Mouse (Mus musculus): ENCODE data around the gene Gnb1.

The Gnb1 gene

DNA sequence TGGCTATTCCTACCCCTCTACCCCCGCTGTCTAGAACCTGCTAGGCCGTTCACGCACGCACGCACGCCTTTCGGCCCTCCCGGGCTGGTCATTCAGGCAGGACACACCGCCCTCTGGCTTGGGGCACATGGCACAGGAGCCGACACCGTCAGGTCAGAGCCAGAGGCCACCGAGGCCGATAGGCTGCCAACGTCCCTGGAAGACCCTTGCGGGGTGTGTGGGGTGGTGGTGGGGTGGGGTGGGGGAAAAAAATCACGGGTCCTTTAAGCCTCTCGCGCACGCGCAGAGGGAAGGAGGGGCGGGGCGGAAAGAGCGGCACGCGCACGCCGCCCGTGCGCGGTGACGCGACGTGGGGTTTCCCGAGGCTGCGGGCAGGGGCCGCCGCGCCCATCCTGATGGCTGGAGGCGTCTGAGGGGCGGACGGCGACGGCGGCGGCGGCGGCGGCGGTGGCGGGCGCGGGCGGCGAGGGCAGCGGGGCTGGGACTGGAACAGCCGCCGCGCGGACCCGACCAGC lies at the start of gene Gnb1:
Gene Gnb1, plus strand, starts transcription at position 372 of the 515 bp plus-strand sequence.
- peak; percentile 87 for DNase-seq (ENCODE audit: low read depth, low spot score)

DNA sequence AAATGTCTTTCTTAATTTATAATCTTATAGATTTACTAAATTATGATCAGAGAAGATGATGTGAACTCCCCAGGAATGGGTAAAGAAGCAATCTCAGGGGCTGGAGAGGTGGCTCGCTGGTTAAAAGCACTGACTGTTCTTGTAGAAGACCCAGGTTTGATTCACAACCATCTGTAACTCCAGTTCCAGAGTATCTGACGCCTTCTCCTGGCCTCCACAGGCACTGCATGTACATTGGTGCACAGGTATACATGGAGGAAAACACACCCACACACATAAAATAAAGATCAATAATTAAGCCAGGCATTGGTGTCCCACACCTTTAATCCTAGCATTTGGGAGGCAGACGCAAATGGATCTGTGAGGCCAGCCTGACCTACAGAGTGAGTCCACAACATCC lies 48.4 kb upstream of the Gnb1 start:
- no peak for DNase-seq (ENCODE audit: low read depth, low spot score)

DNA sequence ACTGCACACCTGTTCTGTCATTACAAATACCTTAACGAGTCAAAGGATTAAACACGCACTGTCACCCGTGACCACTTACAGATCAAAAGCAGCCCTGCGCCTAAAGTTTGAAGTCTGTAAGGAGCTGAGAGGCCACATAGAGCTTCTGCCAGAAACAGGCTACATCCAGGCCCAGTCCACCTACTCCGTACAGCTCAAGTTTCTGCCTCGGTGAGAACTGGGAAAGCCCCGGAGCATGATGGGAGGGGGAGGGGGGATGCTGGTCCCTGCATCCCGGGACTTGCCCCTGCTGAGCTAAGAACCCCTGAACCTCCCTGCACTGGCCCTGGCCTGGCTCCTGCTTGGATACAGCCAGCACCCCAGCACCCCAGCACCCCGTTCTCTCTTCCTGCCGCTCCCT lies 39.6 kb upstream of the Gnb1 start:
- DNase-seq (ENCODE audit: low read depth, low spot score): peak; percentile 74

GRCm38 (mm10) chr4:155458575-155458974 lies 32.6 kb upstream of the Gnb1 start:
- DNase-seq (ENCODE audit: low read depth, low spot score): no peak

DNA sequence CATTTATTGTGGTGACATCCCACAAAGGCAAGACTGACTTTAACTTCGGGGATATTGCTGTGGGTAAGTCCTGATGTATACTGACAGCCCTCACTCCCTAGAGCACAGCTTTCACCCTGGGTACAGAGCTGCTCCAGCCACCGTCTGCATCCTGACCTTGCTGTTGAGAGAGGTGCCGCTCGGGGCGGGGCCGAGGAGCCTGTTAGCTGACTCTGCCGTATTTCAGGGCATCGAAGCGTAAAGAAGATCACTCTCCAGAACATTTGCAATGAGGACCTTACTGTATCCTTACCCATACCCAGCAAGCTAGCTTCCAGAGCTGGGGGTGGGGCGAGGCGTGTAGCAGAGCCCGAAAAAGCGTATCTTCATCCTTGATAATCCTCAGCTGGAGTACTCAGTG lies 28.1 kb upstream of the Gnb1 start:
- no peak for DNase-seq (ENCODE audit: low read depth, low spot score)

- DNase-seq (ENCODE audit: low read depth, low spot score): no peak
Measured at GRCm38 (mm10) chr4:155463611-155464010, 27.6 kb upstream of the Gnb1 start.

DNA sequence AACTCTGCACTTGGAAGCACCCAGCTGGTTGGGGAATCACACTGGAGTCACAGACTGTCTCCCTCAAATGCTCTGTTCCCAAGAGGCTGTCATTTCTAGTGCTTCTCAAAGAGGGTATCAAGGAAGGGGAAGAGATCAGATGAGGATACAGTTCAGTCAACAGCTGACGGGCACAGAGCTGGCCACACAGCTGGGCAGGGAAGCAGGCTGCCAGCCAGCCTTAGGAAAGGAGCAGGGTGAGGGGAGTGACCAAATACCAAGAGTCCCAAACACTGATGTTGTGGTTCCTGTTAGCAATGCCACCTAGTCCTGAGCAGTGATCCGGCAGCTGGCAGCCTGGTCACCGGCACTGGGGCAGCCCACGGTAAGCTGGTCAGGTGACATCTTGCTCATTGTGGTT lies 27.1 kb upstream of the Gnb1 start:
- no peak for DNase-seq (ENCODE audit: low read depth, low spot score)

DNA sequence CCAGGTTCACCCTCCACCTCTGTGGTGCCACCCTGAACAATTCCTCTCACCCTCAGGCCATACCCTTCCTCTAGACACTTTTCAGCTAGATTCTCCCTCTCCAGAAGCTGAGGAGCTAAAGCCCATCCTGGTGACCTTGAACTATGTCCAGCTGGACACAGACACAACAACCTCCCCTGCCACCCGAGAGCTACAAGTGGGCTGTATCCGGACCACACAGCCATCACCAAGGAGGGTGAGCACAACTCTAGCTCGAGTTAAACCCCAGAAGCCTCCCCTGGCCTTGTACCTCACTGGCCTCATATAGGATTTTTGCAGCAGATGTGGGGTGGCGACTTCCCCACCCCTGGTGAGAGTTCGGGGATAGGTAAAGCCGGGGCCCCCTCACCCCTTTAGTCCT lies 25.6 kb upstream of the Gnb1 start:
- DNase-seq (ENCODE audit: low read depth, low spot score): no peak

DNA sequence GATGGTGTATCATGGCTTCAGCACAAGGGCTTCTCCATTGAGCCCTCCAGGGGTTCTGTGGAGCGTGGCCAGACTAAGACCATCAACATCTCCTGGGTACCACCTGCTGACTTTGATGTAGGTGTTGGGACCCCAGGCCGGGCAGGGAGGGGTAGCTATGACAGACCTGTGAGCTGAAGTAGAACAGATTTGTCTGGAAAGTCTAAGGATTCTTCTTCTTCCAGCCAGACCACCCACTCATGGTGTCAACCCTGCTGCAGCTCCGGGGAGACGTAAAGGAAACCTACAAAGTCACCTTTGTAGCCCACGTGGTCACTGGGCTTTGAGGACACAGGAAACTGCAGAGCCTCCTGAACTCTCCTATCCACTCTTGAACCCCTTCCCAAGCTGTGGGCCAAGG lies 25.1 kb upstream of the Gnb1 start:
- no peak for DNase-seq (ENCODE audit: low read depth, low spot score)

- no peak for DNase-seq (ENCODE audit: low read depth, low spot score)
Measured at GRCm38 (mm10) chr4:155467237-155468010, 23.7 kb upstream of the Gnb1 start.

DNA sequence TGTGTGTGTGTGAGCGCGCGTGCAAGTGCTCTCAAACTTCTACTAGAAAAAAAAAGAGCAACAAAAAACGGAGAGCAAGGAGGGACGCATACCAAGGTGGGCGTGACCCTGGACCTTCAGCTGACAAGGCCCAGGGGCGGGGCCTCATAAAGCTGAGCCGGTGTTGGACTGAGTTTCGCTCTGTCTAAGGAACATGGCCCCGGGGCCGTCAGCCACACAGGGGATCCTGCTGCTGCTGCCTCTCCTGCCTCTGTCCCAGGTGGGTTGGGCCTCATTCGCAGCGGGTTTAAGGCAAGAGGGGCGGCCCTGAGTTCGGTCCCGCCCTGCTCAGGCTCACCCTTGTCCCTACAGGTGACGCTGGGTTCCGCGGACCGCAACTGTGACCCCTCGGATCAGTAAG lies 22.2 kb upstream of the Gnb1 start, which contains the start of gene Tmem52:
Gene Tmem52, plus strand, starts transcription at position 163 of the 400 bp plus-strand sequence.
- peak; percentile 92 for DNase-seq (ENCODE audit: low read depth, low spot score)

DNA sequence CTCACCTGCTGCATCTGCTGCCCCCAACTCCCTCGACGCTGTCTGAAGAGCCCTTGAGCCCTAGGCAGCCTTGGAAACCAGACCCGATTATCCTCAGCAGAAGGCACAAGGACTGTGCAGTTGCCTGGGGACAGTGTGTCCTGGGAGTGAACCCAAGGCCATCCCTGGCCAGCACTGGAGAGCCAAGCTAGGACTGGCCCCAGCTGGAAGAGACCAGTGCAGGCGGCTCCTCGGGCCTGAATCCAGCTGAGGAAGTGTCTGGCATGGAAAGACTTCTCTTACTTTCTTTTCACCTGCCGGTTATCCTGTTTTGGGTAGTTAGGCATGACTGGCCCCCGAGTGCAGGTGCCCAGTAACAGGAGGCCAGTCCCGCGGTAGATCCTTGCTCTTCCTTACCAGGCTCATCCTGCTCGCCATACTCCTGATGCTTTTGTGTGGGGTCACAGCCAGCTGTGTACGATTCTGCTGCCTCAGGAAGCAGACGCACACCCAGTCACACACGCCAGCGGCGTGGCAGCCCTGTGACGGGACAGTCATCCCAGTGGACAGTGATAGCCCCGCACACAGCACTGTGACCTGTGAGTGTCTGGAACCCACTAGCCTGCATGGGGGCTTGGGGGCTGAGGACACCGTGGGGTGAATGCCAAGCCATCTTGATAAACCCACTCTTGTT lies 21.4 kb upstream of the Gnb1 start:
- DNase-seq (ENCODE audit: low read depth, low spot score): no peak

DNA sequence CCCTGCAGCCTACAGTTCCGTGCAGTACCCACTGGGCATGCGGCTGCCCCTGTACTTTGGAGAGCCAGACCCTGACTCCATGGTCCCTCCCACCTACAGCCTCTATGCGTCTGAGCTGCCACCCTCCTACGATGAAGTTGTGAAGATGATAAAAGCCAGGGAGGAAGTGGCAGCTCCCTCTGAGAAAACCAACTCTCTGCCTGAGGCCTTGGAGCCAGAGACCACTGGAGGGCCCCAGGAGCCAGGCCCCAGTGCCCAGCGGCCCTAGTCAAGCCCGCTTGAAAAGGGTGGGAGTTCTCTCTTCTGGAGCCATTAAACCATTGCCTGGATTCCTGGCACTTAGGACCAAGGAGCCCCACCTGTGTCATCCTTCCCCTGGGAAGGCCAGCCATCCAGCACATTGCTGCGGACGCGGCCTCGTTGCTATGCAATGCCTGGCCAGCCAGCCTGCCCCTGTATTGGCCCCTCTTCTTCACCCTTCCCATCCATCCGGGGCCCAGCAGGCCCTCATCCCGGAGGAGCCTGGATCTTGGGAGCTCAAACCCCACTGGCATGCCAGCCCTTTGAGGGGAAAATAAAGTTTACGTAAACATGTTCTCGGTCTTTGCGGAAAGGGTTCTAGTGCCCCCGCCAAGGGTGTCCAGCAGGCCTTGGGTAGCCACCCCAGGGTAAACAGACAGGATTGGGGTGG lies 20.8 kb upstream of the Gnb1 start:
- no peak for DNase-seq (ENCODE audit: low read depth, low spot score)

- DNase-seq (ENCODE audit: low read depth, low spot score): no peak
Measured at GRCm38 (mm10) chr4:155470997-155471396, 20.2 kb upstream of the Gnb1 start.

DNA sequence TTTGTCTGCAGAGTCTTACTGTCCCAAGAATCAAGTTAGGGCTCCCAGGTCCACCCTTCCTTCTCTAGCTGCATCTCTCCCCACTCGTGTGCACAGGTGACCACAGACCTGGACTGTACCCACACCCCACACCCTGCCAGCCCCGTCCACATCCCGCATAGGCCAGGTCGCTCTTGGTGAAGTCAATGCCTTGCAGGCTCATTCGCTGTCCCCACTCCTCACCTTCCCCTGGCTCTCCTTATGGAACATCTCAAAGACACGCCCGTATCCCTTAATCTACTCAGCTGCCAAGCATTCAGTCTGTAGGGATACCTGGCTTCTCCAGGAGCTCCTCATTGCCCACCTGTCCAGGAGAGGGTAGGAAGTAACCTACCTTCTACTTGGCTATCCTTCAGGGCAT lies 19.8 kb upstream of the Gnb1 start:
- DNase-seq (ENCODE audit: low read depth, low spot score): no peak

GRCm38 (mm10) chr4:155472716-155473290 lies 18.4 kb upstream of the Gnb1 start:
- no peak for DNase-seq (ENCODE audit: low read depth, low spot score)

- DNase-seq (ENCODE audit: low read depth, low spot score): peak; percentile 45
Measured at GRCm38 (mm10) chr4:155473319-155473718, 17.8 kb upstream of the Gnb1 start.

- DNase-seq (ENCODE audit: low read depth, low spot score): peak; percentile 76
Measured at GRCm38 (mm10) chr4:155473796-155474195, 17.4 kb upstream of the Gnb1 start.

GRCm38 (mm10) chr4:155481381-155482124 lies 9.6 kb upstream of the Gnb1 start:
- peak; percentile 89 for DNase-seq (ENCODE audit: low read depth, low spot score)

- DNase-seq (ENCODE audit: low read depth, low spot score): no peak
Measured at GRCm38 (mm10) chr4:155482125-155482480, 9.1 kb upstream of the Gnb1 start.
